Mouse (Mus musculus) erythroblast, embryonic 14.5 days (primary cell): ENCODE results near the gene Tbc1d8.

Experiments used
- GATA1 ChIP-seq: IDR thresholded peaks from 2 replicates; pipeline ENCODE4 v1.6.1; 2012; ENCODE audit warnings: low read length, inconsistent platforms, mixed read lengths
- TAL1 ChIP-seq: IDR thresholded peaks from 3 replicates; pipeline ENCODE4 v1.6.1; 2012; ENCODE audit warnings: low read length, inconsistent platforms, mixed read lengths

DNA sequence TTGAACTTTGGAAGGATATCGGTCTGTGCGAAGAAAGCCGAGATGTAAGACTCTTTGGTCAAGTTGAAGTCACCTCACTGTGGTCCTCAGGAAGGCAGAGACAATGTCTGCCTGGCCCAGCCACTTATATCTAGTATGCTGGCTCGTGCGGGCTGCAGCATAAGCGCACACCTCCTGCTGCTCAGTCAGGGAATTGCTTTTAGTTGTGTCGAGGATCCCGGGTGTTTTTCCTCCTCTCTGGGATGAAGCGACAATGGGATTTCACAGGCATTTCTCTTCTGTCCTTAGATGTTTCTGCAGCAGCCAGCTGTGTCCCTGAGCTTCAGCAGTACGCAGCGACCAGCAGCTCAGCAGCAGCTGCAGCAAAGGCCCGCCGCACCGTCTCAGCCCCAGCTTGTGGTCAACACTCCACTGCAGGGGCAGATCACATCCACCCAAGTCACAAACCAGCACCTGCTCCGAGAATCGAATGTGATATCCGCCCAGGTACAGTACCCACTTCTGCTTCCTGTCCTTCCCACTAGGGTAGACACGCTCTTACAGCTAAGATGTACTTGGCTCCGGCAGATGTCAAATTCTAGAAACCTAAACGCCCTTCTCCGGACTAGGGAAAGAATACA, 133.5 kb downstream of the Tbc1d8 start:
- TF ChIP-seq TAL1 = no peak
- TF ChIP-seq GATA1 = no peak
